Mouse (Mus musculus) small intestine, adult 2 months (tissue): ENCODE measurements at regions not wholly inside any gene's neighbourhood (a gene's known extent, or its start where the extent isn't known, plus 50 kb on each side); places are given as distances from the start of the nearest gene placed in this dataset.

ENCODE experiments used
- CTCF ChIP-seq: fragments of 200-500 bp; IDR thresholded peaks from 2 replicates; pipeline ENCODE4 v1.5.1; 2012; ENCODE audit warnings: low read depth, mild to moderate bottlenecking, control low read depth, inconsistent platforms, low read length, moderate library complexity, mixed read lengths; ENCODE audit not compliant: insufficient replicate concordance, insufficient read length; ENCODE audit errors: extremely low read depth
- POLR2A ChIP-seq: fragments of 200-500 bp; IDR thresholded peaks from 2 replicates; pipeline ENCODE4 v1.6.1; 2012; ENCODE audit warnings: low read depth, mild to moderate bottlenecking, control low read depth, inconsistent platforms, low read length, moderate library complexity

GRCm38 (mm10) chr1:92737600-92738197, 89.1 kb upstream of the Otos start:
- TF ChIP-seq POLR2A = no peak
- TF ChIP-seq CTCF = no peak
